In the genomic region with DNA sequence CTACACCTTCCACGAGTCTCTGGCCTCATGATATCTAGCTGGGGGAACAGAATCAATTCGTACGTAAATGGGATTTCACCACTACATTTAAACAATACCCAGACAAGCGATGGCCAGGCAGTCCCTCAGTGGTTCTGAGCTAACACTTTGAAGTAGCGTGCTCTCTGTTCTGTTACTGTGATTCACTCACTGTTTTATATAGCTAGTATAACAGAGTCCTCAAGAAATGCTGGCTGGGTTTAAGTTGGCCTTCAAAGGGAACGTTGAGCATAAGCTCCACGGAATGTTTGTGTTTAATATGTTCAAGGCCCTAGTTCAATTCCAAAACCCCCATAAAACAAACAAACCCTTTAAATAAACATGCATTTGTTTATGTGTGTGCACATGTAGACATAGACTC, we compare ENCODE assay signal across 25 mouse cellular contexts.
A peak's percentile ranks its signal among the peaks of the same experiment; 100 is the strongest.
DNase-seq lines count a peak whose midpoint lies in the region; ATAC-seq and TF ChIP-seq lines count a peak whose summit lies in the region.
"Had no signal": no experiment of that assay in that cellular context is flagged by ENCODE, and none has a peak within 500 bp of the region (broad histone marks: within the 10 kb centered on the region; RNA-seq: fewer than 3 reads in every experiment).

No protein-coding gene starts in this region.

- H3K4me1 ChIP-seq in lung, embryonic 14.5 days (ENCODE audit: insufficient read depth), result peaks cover 7% of the 10 kb centered on the region
- H3K4me1 ChIP-seq in neural tube, embryonic 14.5 days (ENCODE audit: control insufficient read depth, insufficient read depth, low read length), result peaks cover 20% of the 10 kb centered on the region
- H3K4me1 ChIP-seq in limb, embryonic 12.5 days (replicated peaks), result peaks cover 53% of the 10 kb centered on the region
- H3K4me1 ChIP-seq: liver, embryonic 15.5 days had no signal

- H3K27ac ChIP-seq in lung, embryonic 14.5 days (ENCODE audit: low read depth), result peak overlapping the region; percentile 60; the same call in 1 of the 2 replicates
- H3K27ac ChIP-seq in neural tube, embryonic 14.5 days (ENCODE audit: low read depth, low read length), result 0 out of 2 replicates have a peak overlapping the region, but pooled peaks have one; percentile 1
- H3K27ac ChIP-seq in limb, embryonic 12.5 days, result peak overlapping the region; percentile 70; the same call in 1 of the 2 replicates
- H3K27ac ChIP-seq: embryonic facial prominence, embryonic 12.5 days; hindbrain, postnatal 0 days; liver, embryonic 15.5 days had no signal

- no peak overlapping the region for H3K4me2 ChIP-seq in lung, embryonic 14.5 days
- no peak overlapping the region for H3K4me2 ChIP-seq in neural tube, embryonic 14.5 days (ENCODE audit: low read depth, low read length)
- no peak overlapping the region for H3K4me2 ChIP-seq in limb, embryonic 12.5 days
- H3K4me2 ChIP-seq: embryonic facial prominence, embryonic 12.5 days; heart, embryonic 11.5 days; liver, embryonic 15.5 days had no signal

- no peaks in the 10 kb centered on the region for H3K36me3 ChIP-seq in lung, embryonic 14.5 days (ENCODE audit: insufficient read depth)
- H3K36me3 ChIP-seq in neural tube, embryonic 14.5 days (ENCODE audit: control insufficient read depth, insufficient read depth, low read length), result no peaks in the 10 kb centered on the region
- peaks cover 3% of the 10 kb centered on the region; the same call in 1 of the 2 replicates for H3K36me3 ChIP-seq in limb, embryonic 12.5 days
- H3K36me3 ChIP-seq: embryonic facial prominence, embryonic 12.5 days; liver, embryonic 15.5 days had no signal

- no peak overlapping the region for H3K4me3 ChIP-seq in lung, embryonic 14.5 days (ENCODE audit: low read depth, low read length)
- H3K4me3 ChIP-seq in neural tube, embryonic 14.5 days (ENCODE audit: low read depth, low read length), result no peak overlapping the region
- H3K4me3 ChIP-seq in limb, embryonic 12.5 days (replicated peaks), result no peak overlapping the region
- H3K4me3 ChIP-seq: embryonic facial prominence, embryonic 12.5 days; liver, embryonic 15.5 days had no signal

- WGBS in lung, embryonic 14.5 days, result 56% methylated on average over 7 of the region's 7 CpGs
- WGBS in neural tube, embryonic 14.5 days, result 51% methylated on average over 7 of the region's 7 CpGs
- 36% methylated on average over 7 of the region's 7 CpGs for whole genome bisulfite sequencing in limb, embryonic 12.5 days

- H3K9me3 ChIP-seq in lung, embryonic 14.5 days (ENCODE audit: low read depth, low read length), result no peaks in the 10 kb centered on the region
- no peaks in the 10 kb centered on the region for H3K9me3 ChIP-seq in neural tube, embryonic 14.5 days (ENCODE audit: control insufficient read depth, low read length)
- H3K9me3 ChIP-seq in limb, embryonic 12.5 days, result no peaks in the 10 kb centered on the region
- H3K9me3 ChIP-seq: embryonic facial prominence, embryonic 12.5 days; liver, embryonic 15.5 days had no signal

- no peak overlapping the region for H3K9ac ChIP-seq in lung, embryonic 14.5 days
- H3K9ac ChIP-seq in neural tube, embryonic 14.5 days (replicated peaks; ENCODE audit: low read depth, low read length), result no peak overlapping the region
- H3K9ac ChIP-seq in limb, embryonic 12.5 days (replicated peaks), result no peak overlapping the region
- H3K9ac ChIP-seq: embryonic facial prominence, embryonic 12.5 days; forebrain, postnatal 0 days; liver, embryonic 15.5 days had no signal

- H3K27me3 ChIP-seq in lung, embryonic 14.5 days (ENCODE audit: insufficient read depth, low read length), result no peaks in the 10 kb centered on the region
- no peaks in the 10 kb centered on the region for H3K27me3 ChIP-seq in neural tube, embryonic 14.5 days (ENCODE audit: control insufficient read depth, insufficient read depth, low read length)
- H3K27me3 ChIP-seq in limb, embryonic 12.5 days, result no peaks in the 10 kb centered on the region
- H3K27me3 ChIP-seq: embryonic facial prominence, embryonic 12.5 days; liver, embryonic 15.5 days had no signal

- TF ChIP-seq CTCF in lung, embryonic 14.5 days (IDR thresholded peaks at IDR 0.05; ENCODE audit: low read depth), result no peak

- DNase-seq in lung, embryonic 14.5 days, result peak; percentile 46
- no peak for DNase-seq in lung, postnatal 10 days
- DNase-seq in neural tube, embryonic 10.5 days (ENCODE audit: extremely low spot score, low spot score), result no peak
- no peak for DNase-seq in adrenal gland, adult 2 months
- DNase-seq in spleen, postnatal 10 days (ENCODE audit: low spot score in 2 of 2), result no peak
- DNase-seq: adrenal gland, adult 8-10 months; cerebellum, adult 18-20 months; cerebellum, postnatal 14 days; forebrain, postnatal 0 days; gastrocnemius, postnatal 14 days; kidney, adult 2 months; layer of hippocampus, adult 9-11 months; left cerebral cortex, postnatal 4 days; lung, postnatal 14 days; retina, postnatal 1 day; right cerebral cortex, postnatal 25 days; spleen, adult 18-20 months; thymus, adult 18-20 months; thymus, postnatal 4 days had no signal

- peak; percentile 31; the same call in 1 of the 2 replicates for ATAC-seq in lung, embryonic 14.5 days (ENCODE audit: insufficient read depth)
- ATAC-seq in neural tube, embryonic 14.5 days (ENCODE audit: low read depth), result no peak
- no peak for ATAC-seq in limb, embryonic 12.5 days (ENCODE audit: insufficient number of reproducible peaks, insufficient read depth, low FRiP score, low TSS enrichment, low read depth)
- ATAC-seq: forebrain, postnatal 0 days; hindbrain, postnatal 0 days had no signal

Comparison
In these comparisons a context has a peak if more than half of its experiments do, and no peak if none do; other contexts are left out.
1. H3K27ac ChIP-seq: peak in every context shown above with its lines; median percentile 70 in limb, embryonic 12.5 days; 60 in lung, embryonic 14.5 days; 1 in neural tube, embryonic 14.5 days.